Mouse (Mus musculus) embryonic stem cell, embryonic (primary cell): ENCODE data around the gene Hist2h2aa2.

Experiments used
- CTCF ChIA-PET, 4 experiments: fragments of 300-600 bp in 2 of 4; fragments of 350-600 bp in 2 of 4; sonication (Branson Sonifier 250); formaldehyde crosslinking; loops; one replicate each; lab custom pipeline; 2022; ENCODE audit warnings: inconsistent platforms in 2 of 4; lab: Charles Lee
- POLR2A ChIA-PET, 4 experiments: fragments of 300-600 bp in 2 of 4; fragments of 350-600 bp in 2 of 4; sonication (Branson Sonifier 250); formaldehyde crosslinking; loops; one replicate each; lab custom pipeline; 2022; ENCODE audit warnings: antibody characterized with exemption in 4 of 4, inconsistent platforms in 1 of 4; lab: Charles Lee

Hist2h2aa2 gene

DNA sequence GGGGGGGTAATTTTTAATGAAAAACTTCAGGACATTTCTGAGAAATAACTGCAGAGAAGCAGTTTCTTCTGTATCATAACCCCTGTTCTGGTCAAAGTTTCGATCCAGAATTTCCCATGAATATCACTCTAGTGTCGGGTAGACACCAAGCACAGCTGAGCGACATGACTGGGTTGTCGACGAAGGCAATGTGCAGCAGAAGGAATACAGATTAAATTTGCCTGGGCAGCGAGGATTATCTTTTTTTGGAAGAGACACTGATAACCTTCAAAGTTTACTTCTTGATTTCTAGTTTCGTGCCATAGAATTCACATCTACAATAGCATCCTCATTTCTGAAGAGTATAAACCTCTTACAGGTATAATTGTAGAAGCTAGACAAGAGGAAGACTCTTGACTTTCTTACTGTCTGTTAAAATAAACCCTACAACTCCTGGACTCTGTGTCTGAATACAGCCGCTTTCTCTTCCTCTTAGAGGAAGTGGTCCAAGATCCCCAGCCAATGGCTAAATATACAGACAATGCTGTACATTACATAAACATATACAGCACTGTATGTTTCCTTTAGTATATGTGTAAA, 26.1 kb upstream of the Hist2h2aa2 start:
- ChIA-PET POLR2A (interaction anchor here in 3 of 4 experiments (0.5 to 5.5 kb wide), 13 partner anchors 12 to 1481 kb away, joined by 3 to 151 read pairs (median 5); partner anchors contain the start of genes Hist2h2ac (in 1 of the 3) and Hist2h2be (in 1 of the 3)), CTCF (no interaction called here)

DNA sequence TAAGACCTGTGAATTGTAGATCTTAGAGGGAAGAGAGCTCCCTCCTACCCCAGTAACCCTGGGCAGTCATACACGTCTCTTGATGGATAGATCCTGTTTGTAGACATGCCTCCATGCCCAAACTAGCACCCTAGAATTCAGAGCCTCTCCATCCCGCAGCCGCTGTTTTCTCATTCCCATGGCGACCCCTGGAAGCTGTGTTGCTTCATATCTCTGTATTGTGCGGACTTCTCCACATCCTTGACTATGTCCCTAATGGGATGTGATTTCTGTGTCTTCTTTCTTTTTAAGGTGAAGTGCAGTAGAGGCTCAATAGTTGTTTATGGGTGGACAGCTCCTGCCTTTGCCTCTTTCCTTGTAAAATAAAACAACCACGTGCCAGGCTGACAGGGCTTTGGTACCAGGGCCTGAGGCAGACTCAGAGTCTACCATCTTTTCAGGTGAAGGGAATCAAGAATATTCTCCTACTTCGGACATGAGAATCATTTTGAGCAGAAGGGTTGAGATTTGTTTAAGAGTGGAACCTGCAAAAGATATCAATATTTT, 24.4 kb upstream of the Hist2h2aa2 start:
- ChIA-PET POLR2A (interaction anchor here (0.9 to 3.9 kb wide), 26 partner anchors 10 to 276 kb away, joined by 3 to 137 read pairs (median 30); partner anchors contain the start of genes Bola1 (in 4 of the 4), Hist2h2ab (in 4 of the 4), Hist2h2aa1 (in 3 of the 4) and Hist2h2ac (in 3 of the 4)), CTCF (interaction anchor here in 3 of 4 experiments (0.6 to 1.0 kb wide), 4 partner anchors 13 to 1673 kb away, joined by 3 read pairs; no protein-coding TSS in a partner anchor)

DNA sequence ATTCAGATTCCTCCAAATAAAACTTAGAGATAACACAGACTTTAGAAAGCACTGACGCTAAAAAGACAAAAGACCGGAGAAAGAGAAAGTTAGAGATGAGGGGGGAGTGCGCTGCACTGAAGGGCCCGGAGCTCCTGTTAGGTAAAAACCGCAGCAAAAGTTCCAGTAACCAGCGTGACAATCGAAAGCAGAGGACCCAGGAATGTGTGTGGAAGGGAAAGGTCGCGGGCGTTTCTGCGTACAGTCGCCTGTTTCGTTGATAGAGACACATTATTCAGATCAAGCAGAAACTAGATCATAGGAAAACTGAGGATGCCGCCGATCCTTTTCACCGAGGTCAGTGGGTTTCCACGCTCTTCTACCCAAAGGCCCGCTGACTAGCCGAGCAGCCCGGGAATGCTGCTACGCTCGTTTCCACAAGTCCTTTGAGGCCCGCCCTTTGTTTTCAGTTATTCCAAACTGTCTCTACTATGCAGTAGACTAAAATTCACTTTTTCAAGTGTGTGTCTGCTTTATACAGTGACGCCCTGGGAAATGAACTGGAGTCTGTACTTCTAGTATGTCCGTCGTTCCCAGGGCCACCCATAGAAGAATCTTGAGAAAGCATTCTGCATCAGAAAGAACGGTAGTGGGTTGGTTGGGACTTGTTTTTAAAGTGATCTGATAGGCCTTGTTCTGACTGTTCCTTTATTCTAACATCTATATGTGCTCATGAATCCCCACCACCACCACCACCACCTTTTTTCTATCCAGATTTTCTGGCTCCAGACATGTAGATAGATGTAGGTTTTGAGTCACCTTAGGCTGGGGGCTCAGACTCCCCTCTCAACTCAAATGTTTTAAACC, 23.7 kb upstream of the Hist2h2aa2 start:
- CTCF ChIA-PET, result interaction anchor here (0.6 to 2.9 kb wide), 15 partner anchors 14 to 1672 kb away, joined by 3 to 28 read pairs (median 3); partner anchors contain the start of genes Bola1 (in 2 of the 4) and Hist2h2ab (in 2 of the 4)
- POLR2A ChIA-PET, result interaction anchor here (0.6 to 3.9 kb wide), 96 partner anchors 9 to 612 kb away, joined by 3 to 137 read pairs (median 4); partner anchors contain the start of genes Bola1 (in 4 of the 4), Hist2h2aa2 (in 4 of the 4), Hist2h2ab (in 4 of the 4) and Hist2h2ac (in 4 of the 4)

DNA sequence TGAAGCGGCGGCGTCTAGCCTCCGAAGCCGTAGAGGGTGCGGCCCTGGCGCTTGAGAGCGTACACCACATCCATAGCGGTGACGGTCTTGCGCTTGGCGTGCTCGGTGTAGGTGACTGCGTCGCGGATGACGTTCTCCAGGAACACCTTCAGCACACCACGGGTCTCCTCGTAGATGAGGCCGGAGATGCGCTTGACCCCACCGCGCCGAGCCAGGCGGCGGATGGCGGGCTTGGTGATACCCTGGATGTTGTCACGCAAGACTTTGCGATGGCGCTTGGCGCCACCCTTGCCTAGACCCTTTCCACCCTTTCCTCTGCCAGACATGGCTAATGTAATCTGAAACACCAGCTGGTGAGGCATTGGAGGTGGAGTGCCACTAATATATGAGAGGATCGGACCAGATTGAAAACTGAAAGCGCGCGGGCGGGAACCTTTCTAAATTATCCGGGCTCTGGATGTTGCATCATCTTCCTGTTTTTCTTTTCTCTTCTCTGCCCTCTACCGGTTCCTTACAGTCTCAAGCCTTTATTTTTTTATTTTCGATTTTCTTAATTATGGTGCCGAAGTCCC, 23.0 kb upstream of the Hist2h2aa2 start, which contains the start of gene Hist2h4:
Gene Hist2h4 (minus strand): TSS at position 333 of the 572 bp plus-strand sequence.
- ChIA-PET POLR2A (interaction anchor here (0.6 to 3.9 kb wide), 112 partner anchors 9 to 1177 kb away, joined by 3 to 137 read pairs (median 4); partner anchors contain the start of genes Bola1 (in 4 of the 4), Hist2h2aa2 (in 4 of the 4), Hist2h2ab (in 4 of the 4) and Hist2h2ac (in 4 of the 4)), CTCF (interaction anchor here (0.6 to 2.9 kb wide), 14 partner anchors 15 to 240 kb away, joined by 3 to 28 read pairs (median 4); partner anchors contain the start of genes Bola1 (in 2 of the 4) and Hist2h2ab (in 2 of the 4))

DNA sequence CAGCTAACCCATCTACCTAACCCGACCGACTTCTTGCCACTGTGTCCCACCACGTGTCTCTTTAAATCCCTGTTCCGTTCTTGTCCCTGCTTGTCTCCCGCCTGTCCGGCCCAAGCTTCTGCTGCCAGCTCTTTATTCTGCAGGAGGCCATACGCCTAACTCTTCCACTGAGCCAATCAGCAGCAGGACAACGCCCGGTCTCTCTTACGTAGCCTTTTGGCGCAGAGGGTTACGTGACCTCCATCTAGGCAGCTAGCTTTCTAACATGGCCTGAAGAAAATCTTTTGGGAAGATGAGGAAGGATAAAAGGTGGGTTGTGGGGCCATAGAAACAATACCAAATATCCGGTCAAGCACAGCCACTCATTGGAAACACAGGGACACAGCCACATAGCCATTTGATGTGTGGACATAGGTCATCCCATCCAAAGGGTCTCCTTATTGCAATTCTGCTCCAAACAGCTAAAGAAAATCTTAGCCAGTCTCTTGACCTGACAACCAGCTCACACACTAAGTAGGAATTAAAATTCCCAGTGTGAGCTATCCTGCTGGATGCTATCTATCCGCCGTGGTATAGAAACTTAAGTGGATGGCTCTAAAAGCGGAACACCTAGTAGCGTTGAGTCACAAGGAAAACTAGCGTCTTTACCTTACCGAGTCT, 22.3 kb upstream of the Hist2h2aa2 start:
- CTCF ChIA-PET, result interaction anchor here (0.5 to 2.9 kb wide), 20 partner anchors 13 to 297 kb away, joined by 3 to 28 read pairs (median 4); partner anchors contain the start of genes Bola1 (in 1 of the 4) and Hist2h2ab (in 1 of the 4)
- POLR2A ChIA-PET, result interaction anchor here (0.5 to 3.9 kb wide), 153 partner anchors 8 to 1176 kb away, joined by 3 to 137 read pairs (median 4); partner anchors contain the start of genes Bola1 (in 4 of the 4), Hist2h2aa2 (in 4 of the 4), Hist2h2ab (in 4 of the 4) and Hist2h2ac (in 4 of the 4)

DNA sequence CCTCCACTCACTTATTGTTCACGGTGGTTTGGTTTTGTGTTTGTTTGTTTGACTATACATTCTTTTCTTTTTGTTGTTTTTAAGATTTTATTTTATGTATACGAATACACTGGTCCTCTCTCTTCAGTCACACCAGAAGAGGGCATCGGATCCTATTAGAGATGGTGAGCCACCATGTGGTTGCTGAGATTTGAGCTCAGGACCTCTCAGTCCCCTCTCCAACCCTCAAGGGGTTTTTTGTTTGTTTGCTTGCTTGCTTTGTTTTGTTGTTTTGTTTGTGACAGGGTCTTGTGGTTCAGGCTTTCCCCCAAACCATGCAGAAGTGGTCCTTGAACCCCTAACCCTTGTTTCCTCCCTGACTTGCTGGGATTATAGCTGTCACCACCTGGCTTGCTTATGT, 21.5 kb upstream of the Hist2h2aa2 start:
- ChIA-PET CTCF (interaction anchor here (0.5 to 2.9 kb wide), 12 partner anchors 13 to 296 kb away, joined by 3 to 28 read pairs (median 5); no protein-coding TSS in a partner anchor), POLR2A (interaction anchor here (0.5 to 3.9 kb wide), 116 partner anchors 7 to 1045 kb away, joined by 3 to 137 read pairs (median 5); partner anchors contain the start of genes Bola1 (in 4 of the 4), Hist2h2aa2 (in 4 of the 4), Hist2h2ab (in 4 of the 4) and Hist2h2ac (in 4 of the 4))

DNA sequence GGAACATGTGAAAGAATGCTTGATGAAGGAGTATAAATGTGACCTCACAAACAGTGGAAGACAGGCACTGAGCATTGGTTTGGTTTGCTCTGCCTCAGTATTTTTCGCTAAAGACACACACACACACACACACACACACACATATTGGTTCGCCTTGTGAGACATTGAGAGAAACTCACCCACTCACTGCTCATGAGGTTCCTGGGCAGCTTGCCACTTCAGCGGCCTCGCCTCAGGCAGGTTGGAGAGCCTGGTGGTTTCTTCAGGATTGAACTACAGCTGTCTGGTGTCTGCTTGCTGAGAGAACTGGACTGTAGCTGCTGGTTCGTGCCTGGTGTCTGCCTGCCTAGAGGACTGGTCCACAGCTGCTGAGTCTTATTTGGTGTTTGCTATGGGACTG, 20.1 kb upstream of the Hist2h2aa2 start:
- POLR2A ChIA-PET, result interaction anchor here in 3 of 4 experiments (0.6 to 12.7 kb wide), 18 partner anchors 8 to 169 kb away, joined by 3 to 151 read pairs (median 6); partner anchors contain the start of genes Bola1 (in 2 of the 3), Hist2h2ab (in 2 of the 3), Hist2h2ac (in 2 of the 3) and Hist2h2bb (in 2 of the 3)
- CTCF ChIA-PET, result no interaction called here

DNA sequence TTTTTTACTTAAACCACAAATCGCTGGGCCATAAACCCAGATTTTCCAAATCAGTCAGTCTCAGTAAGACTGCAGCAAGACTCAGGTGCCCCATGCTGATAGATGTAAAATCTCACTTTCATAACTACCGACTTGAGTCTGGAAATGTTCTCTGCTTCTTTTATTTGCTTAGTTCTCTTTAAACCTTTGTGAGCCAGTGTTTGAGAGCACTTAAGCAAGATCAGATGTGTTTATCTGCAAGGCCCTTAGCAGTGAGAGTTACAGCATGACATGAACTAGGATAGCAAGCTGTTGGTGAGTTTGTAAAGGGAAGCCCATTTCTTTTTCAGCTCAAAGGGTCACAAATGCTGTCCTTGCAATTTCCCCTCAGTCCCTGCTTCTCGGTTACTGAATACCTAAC, 17.1 kb upstream of the Hist2h2aa2 start:
- POLR2A ChIA-PET, result interaction anchor here in 3 of 4 experiments (0.7 to 12.7 kb wide), 15 partner anchors 8 to 691 kb away, joined by 3 to 151 read pairs (median 6); partner anchors contain the start of genes Hist2h2ac (in 2 of the 3), Hist2h2bb (in 2 of the 3), Hist2h2be (in 2 of the 3) and Hist2h3b (in 2 of the 3)
- CTCF ChIA-PET, result no interaction called here

DNA sequence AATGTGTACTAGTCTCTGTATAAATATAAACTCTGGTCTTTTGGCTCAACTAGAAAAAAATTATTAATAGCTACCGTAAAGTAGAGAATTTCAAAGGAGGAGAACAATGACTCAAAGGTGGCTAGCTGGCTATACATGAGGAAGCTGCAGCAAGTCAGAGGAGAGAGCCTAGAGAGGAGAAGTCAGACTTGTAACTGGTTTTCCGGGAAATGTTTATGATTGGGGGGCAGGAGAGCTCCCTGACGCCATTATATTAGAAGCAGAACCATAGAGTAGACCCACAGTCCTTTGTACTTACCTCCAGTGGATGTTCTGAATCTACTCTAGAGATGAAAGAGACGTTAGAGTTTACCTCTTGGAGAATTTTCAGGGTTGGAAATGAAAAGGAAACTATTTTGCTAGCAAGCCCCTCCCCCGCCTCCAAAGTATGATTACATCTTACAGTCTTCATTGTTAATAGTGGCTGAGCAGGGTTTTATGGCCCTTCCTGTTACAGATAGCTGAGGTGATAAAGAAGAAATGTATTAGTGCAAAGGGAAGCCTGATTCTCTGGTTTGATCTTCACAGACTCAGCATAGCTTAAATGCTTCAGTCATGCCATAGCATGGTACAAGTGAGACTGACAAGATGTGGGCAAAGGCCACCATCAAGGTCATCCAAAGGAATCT, 16.0 kb upstream of the Hist2h2aa2 start:
- POLR2A ChIA-PET, result interaction anchor here (0.7 to 12.7 kb wide), 22 partner anchors 7 to 241 kb away, joined by 3 to 151 read pairs (median 10); partner anchors contain the start of genes Hist2h2bb (in 4 of the 4), Hist2h3b (in 3 of the 4), Bola1 (in 2 of the 4) and Hist2h2aa1 (in 2 of the 4)
- CTCF ChIA-PET, result interaction anchor here in 2 of 4 experiments (0.7 to 1.1 kb wide), 2 partner anchors 22 to 186 kb away, joined by 3 read pairs; no protein-coding TSS in a partner anchor

DNA sequence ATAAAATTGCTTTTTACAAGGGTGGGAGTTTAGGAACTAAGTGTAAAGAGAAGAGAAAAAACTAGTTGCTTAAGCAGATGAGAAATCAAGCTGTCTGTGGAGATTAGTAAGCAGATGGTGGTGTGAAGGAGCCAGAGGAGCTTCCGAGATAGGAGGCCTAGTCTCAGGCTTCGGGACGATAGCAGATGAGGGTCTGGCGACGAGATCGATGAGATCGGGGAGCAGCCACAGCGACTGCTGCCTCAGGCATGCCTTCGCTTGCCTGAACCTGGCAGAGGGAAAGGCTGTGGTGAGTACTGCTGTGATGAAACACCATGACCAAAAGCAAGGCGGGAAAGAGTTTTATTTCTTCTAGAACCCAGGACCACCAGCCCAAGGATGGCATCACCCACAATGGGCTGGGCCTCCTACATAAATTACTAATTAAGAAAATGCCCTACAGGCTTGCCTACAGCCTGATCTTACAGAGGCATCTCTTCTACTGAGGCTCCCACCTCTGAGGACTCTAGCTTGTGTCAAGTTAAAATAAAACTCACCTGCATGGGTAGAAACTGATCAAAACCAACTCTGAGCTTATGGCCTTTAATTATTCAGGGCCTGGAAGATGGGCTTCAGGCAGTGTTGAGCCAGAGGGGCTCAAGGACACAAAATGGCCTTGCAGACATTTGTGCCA, 14.7 kb upstream of the Hist2h2aa2 start:
- POLR2A ChIA-PET, result interaction anchor here (0.5 to 12.7 kb wide), 42 partner anchors 8 to 442 kb away, joined by 3 to 151 read pairs (median 5); partner anchors contain the start of genes Hist2h4 (in 4 of the 4), Hist2h2ac (in 3 of the 4), Hist2h2bb (in 3 of the 4) and Hist2h2be (in 3 of the 4)
- CTCF ChIA-PET, result interaction anchor here in 1 of 4 experiments (1.1 kb wide), 1 partner anchor 23 kb away, joined by 3 read pairs; no protein-coding TSS in a partner anchor

DNA sequence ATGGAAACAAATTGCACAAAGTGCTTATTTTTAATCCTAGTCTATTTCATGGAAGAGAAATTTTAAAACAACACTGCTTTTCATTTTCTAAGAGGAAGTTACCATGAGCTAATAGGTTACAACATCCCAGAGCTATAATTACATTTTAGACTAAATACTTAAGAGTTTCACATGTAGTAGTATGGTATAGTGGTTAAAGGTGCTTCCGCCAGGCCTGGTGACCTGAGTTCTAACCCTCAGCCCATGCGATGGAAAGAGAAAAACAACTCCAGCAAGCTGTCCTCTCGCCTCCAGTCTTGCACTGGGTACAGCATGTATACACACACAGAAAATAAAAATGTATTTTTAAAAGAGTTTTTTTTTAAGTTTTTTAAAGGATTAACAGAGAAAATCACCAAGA, 11.7 kb upstream of the Hist2h2aa2 start:
- CTCF ChIA-PET, result no interaction called here
- POLR2A ChIA-PET, result interaction anchor here in 3 of 4 experiments (0.9 to 12.7 kb wide), 8 partner anchors 11 to 55 kb away, joined by 3 to 151 read pairs (median 9); partner anchors contain the start of genes Hist2h4 (in 3 of the 3), Bola1 (in 2 of the 3), Hist2h2ab (in 2 of the 3) and Hist2h2ac (in 1 of the 3)

DNA sequence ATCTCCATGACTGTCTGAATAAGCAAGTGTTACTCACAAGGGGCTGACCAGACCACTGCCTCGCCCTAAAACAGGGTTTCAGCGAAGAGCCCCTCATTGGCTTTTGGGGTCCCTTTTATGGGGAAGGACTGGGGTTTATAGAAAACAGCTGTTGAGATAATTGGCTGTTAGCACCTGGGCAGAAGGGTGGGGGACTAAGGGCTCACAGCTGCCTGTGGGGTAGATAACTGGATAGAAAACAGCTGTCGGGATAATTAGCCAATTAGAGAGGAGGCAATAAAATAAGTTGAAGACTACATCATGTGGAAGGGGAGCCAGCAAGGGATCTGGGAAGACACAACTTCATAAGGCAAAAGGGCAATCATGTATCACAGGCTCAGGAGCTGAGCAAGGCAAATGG, 10.8 kb upstream of the Hist2h2aa2 start:
- CTCF ChIA-PET, result no interaction called here
- POLR2A ChIA-PET, result interaction anchor here (0.6 to 12.7 kb wide), 25 partner anchors 9 to 582 kb away, joined by 3 to 151 read pairs (median 6); partner anchors contain the start of genes Hist2h4 (in 3 of the 4), Bola1 (in 2 of the 4), Hist2h2ab (in 2 of the 4) and Hist2h2ac (in 2 of the 4)

DNA sequence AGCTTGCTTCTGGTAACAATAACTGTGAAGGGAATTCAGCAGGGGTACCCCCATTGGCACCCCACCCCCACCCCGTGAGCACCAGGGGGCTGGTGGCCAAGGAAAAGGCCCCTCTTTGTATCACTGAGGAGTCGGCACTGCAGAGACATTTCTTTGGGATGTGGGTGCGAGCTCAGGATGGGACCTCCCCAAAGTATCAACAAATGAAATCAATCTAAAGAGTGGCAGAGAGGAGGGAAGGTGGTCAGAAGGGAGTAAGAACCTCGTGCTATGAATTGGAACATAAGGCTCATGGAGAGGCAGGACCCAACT, 8.9 kb upstream of the Hist2h2aa2 start:
- ChIA-PET POLR2A (interaction anchor here (0.7 to 12.7 kb wide), 19 partner anchors 9 to 124 kb away, joined by 3 to 151 read pairs (median 4); partner anchors contain the start of genes Hist2h4 (in 3 of the 4), Hist2h2bb (in 2 of the 4), Hist2h3b (in 2 of the 4) and Bola1 (in 1 of the 4)), CTCF (interaction anchor here in 1 of 4 experiments (0.6 kb wide), 1 partner anchor 13 kb away, joined by 4 read pairs; no protein-coding TSS in a partner anchor)
